Mouse (Mus musculus): ENCODE results near the gene Ubc. TPM values are rescaled to one million over a fixed set of nuclear protein-coding genes. Genes with fewer than 3 reads are reported as not detected.
"Not testable (repeated sequence)": the region's sequence is repeated elsewhere in the genome, so short reads cannot be mapped to it uniquely, and the experiment has no call there.

The Ubc gene
- total RNA-seq, 2 experiments from 2014 or later, result 755 to 828 TPM

DNA sequence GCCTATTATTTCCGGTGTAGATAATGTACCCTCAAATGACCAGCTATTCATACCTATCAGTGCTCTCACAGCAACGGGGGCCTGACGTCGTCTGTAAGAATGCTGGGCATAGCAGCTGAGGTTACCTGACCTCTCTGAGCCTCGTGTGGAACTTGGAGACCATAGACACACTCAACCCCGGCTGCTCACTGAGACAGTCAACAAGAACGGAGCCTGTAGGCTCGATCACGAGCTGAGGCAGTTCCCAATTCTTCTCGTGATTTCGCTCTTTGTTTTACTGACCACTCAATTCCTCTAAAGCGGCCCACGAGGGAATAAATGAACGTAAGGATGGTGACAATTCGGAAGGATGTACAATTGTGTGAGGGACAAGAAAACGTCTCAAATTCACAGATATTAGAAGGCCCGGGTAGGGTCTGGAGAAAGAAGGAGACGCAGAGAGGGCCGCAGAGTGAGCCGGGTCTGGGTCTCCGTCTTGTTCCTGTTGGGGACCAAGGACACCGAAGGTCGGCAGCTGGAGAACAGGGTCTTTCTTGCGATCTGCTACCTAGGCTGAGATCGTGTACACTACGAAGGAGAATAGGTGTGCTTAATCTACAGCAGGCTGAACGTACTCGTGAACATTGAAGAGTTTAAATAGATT, 15.0 kb upstream of the Ubc start:
- peak; percentile 75 to 89 for DNase-seq (ENCODE audit: low spot score in 2 of 2)

DNA sequence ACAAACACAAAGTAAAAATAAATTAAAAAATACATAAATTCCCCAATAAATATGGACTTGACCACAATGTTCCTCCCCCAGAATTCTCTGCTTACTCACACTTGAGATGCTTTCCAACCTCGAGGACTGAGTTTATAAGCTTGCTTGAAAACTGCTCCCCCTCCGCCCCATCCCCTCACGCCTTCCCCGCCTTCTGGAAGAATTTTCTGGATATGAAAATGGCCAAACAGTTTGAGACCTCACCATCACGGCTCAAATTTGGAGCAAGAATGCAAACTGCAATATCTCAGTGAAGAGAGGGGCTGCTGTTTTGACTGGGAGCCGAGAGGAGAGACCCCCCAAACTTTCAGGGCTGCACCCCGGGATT, 14.5 kb upstream of the Ubc start:
- DNase-seq (ENCODE audit: low spot score in 2 of 2), result no peak

- DNase-seq (ENCODE audit: low spot score in 2 of 2), result peak; percentile 75 to 87
Observed at GRCm38 (mm10) chr5:125403481-125404465, 13.8 kb upstream of the Ubc start.

DNA sequence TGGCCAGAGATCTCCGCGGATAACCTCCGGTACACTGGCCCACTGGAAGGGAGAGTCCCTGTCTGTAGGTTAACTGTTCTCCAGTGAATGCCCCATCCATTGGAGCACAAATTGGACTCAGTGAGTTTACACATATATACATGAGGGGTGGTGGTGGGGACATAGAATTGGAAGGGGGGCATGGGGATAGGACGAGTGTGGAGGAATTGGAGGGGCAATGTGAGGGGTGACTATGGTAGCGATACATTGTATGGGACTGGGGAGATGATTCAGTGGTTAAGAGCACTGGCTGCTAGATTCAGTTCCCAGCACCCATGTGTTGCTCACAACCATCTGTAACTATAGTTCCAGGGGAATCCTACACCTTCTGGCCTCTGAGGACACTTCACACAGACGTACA, 13.0 kb upstream of the Ubc start:
- DNase-seq (ENCODE audit: low spot score in 2 of 2), result no peak

DNA sequence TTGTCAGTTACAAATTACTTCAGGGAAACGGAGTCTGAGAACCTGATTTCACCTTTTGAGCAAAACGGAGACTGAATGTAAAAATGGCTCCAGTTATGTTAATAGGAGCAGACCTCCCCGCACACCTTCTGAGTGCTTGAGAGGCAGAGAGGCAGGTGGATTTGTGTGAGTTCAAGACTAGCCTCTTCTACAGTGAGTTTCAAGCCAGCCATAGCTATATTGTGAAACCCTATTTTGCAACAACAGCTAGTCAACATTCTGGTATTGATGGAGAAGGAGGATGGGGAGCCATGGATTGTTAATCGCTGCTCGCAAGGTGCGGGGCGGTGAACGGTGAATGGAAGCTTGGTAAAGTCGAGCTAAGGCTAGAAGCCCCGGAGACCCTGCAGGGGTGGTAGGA, 12.5 kb upstream of the Ubc start:
- no peak for DNase-seq (ENCODE audit: low spot score in 2 of 2)

DNA sequence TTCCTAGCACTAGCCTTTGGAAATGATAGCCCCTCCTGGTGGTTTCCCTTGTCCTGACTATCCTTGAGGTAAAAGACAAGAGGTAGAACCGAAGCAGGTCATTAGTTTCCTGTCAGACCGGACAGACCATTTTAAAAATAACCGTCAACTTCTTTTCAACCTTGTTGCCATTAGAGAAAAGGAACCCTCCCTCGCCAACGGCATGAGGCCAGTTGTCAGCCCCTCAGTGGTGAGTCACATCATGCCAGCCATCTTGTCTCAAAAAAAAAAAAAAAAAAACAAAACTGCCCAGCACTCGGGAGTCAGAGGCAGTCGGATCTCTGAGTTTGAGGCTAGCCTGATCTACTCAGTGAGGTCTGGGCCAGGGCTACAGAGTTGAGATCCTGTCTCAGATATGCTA, 10.9 kb upstream of the Ubc start:
- DNase-seq (ENCODE audit: low spot score in 2 of 2), result no peak

DNA sequence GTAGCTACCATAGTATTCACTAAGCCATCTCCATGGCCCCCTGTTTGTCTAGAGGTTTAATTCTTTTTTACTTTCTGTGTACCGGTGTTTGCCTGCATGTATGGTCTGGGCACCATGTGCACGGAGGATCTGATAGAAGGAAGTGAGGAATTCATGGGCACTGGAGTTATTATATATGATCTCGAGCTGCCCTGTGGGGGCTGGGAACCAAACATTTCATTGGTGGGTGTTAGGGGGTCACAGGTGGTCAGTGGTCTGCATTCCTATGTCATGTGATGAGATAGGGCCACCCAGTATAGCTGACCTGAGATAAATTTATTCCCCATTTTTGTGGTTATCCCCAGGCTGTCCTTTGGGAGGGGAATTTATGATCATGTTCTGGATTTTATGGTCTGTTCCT, 5.0 kb upstream of the Ubc start:
- DNase-seq (ENCODE audit: low spot score in 2 of 2), result no peak

DNA sequence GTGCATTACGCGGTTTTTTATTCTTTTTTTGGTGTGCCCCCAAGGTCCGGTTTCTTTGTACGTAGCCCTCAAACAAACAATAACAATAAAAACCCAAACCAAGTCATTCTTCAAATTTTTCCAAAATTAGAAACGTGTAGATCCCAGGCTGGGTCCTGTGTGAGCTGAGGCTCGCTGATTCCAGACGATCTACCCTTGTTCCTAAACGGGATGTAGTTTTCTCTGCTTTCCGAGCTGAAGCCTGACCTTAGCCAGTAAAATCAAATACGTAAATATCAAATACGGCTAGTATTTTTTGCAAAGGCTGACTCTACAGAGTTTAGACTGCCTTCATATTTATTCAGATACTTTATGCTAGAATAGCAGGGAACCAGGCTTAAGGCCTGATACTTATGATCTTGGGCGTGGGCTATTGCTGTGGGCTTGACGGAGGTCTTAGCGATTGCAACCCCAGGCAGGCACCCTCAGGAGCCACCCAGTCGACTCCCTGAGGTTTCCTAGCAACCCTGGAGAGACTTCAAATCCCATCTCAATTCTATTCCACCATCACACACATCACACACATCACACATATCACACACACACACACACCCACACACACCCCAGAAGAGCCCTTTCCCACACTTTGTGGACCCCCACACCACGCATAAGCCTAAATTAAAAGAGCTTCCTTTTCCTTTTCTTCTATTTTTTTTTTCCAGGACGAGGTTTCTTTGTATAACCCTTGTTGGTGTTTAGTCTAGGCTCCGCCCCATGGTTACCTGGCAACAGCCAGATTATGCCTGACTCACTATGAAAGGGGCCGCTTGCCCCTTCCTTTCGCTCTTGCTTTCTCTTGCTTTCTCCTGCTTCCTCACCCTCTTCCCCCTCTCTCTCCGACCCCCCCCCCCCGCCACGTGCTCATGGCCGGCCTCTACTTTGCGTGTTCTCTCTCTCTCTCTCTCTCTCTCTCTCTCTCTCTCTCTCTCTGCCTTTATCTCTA, 3.9 kb upstream of the Ubc start:
- peak; percentile 72 to 79 for DNase-seq (ENCODE audit: low spot score in 2 of 2)

DNA sequence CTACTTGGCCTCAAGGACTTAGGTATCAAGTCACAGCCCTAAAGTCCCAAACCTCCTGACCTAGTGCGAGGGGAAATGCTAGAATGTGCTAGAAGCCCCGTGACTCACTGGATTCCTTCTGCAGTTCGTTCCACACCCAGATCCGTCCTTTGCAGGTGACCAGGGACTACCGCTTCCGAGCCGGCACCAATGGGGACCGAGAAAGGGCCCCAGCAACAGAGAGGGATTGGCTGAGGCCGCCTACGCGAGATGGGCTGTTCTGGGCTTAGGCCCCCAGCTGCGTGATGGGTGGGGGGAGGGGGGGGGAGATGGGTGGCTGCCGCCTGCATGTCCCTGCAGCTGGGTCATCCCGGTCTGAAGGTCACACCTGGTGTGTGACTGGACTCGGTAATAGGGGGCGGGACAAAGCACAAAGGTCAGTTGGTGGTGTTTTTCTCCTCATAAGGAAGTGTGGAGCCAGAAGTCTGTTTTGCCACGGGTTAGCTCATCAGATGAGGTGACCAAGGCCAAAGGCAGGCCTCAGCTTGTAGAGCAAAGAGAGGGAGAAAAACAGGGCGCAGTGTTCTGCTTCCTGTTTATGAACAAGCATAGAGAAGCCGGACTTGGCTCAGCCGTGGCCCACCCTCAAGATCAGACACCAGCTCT, 3.1 kb upstream of the Ubc start:
- DNase-seq (ENCODE audit: low spot score in 2 of 2), result peak; percentile 96 to 97

- DNase-seq (ENCODE audit: low spot score in 2 of 2), result no peak
Observed at GRCm38 (mm10) chr5:125392618-125392976, 2.6 kb upstream of the Ubc start.

DNA sequence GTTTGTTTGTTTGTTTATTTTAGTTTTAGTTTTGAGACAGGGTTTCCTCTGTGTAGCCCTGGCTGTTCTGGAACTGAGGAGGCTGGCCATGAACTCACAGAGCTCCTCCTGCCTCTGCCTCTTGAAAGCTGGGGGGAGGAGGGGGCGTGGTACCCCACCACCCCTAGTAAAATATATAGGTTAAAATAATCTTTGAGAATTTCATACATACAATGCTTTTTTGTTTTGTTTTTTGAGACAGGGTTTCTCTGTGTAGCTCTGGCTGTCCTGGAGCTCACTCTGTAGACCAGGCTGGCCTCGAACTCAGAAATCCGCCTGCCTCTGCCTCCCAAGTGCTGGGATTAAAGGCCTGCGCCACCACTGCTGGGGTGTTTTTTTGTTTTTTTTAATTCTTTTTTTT, 2.2 kb upstream of the Ubc start:
- DNase-seq (ENCODE audit: low spot score in 2 of 2), result not testable (repeated sequence)

GRCm38 (mm10) chr5:125391609-125392008, 1.6 kb upstream of the Ubc start:
- peak; percentile 58 to 82 for DNase-seq (ENCODE audit: low spot score in 2 of 2)

DNA sequence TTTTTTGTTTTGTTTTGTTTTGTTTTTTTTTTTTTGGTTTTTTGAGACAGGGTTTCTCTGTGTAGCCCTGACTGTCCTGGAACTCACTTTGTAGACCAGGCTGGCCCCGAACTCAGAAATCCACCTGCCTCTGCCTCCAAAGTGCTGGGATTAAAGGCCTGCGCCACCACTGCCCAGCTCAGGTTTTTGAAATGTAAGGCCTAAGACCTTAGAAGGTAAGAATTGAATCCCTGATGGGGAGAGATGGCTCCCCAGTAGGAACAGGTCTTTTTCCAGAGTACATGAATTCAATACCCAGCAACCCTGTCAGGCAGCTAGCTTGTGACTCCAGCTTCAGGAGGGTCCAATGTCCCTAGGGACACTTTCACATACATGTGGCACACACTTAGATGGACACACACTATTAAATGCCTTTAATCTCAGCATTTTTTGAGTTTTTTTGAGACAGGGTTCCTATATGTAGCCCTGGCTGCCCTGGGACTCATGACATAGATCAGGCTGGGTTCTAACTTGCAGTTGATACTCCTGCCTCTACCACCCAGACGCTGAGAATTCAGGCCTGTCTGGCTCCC, 990 bp upstream of the Ubc start:
- DNase-seq (ENCODE audit: low spot score in 2 of 2), result no peak

DNA sequence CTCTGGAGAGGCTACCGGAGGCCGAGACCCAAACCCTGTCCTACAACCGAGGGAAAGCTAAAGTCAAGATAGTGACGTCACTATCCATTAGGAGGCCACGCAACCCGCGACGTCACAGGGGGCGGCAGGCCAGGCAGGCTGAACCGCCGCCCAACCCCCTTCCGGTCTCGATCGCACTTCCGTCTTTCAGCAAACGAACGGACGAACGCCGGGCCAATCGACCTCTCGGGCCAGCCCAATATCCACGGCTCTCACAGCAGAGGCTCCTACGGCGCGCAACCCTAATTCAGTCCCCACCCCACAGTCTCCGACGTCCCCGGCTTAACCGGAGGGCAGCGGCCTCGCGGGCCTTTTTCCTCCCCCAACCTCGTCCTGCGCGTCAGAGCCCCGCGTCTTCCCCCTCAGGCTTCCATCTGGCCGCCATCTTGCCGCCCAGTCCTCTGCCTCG, 847 bp downstream of the Ubc start, which contains the start of gene Gm10382:
TSS of gene Gm10382 (plus strand) at position 192 of the 448 bp plus-strand sequence.
- peak; percentile 75 to 83 for DNase-seq (ENCODE audit: low spot score in 2 of 2)

- no peak for DNase-seq (ENCODE audit: low spot score in 2 of 2)
Observed at GRCm38 (mm10) chr5:125388358-125389092, 1.5 kb downstream of the Ubc start.

- not testable (repeated sequence) for DNase-seq (ENCODE audit: low spot score in 2 of 2)
Observed at GRCm38 (mm10) chr5:125387295-125387694, 2.7 kb downstream of the Ubc start.

GRCm38 (mm10) chr5:125385215-125385940, 4.6 kb downstream of the Ubc start:
- no peak for DNase-seq (ENCODE audit: low spot score in 2 of 2)

DNA sequence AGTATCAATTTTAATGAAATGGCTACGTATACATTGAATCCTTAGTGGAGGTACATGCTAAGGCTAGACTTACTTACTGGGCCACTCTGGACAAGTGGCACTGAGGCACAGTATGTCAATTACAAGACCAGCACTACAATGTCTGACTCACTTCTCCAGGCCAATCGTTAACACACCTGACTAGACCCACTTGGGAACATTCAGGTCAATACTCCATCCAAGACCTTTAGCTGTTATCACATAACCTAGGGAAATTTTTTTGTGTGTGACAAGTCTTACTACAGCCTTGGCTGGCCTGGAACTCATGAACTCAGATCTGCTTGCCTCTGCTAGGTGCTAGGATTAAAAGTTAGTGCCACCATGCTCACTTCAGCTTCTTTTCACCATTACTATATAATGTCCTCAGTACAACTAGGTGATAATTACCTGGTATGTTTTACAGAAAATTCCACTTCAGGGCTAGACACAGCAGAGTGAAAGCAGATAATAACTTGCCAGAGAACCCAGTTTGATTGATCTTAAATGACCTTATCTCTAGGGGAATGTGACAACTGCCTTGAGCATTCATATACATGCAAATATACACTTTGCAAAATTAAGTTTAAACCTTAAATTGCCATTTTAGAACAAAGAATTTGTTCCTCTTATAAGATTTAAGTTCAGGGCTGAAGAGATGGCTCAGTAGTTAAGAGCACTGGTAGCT, 5.3 kb downstream of the Ubc start:
- no peak for DNase-seq (ENCODE audit: low spot score in 2 of 2)

All from layer of hippocampus, postnatal 14 days (tissue).